Mouse (Mus musculus) mesoderm, embryonic 11.5 days (tissue): Measurements from ENCODE around the gene Itsn1.

ENCODE experiments used
- DNase-seq: peaks from one replicate; pipeline ENCODE4 v3.0.0-alpha.2; 2012; ENCODE audit warnings: low read depth, low spot score

The Itsn1 gene

DNA sequence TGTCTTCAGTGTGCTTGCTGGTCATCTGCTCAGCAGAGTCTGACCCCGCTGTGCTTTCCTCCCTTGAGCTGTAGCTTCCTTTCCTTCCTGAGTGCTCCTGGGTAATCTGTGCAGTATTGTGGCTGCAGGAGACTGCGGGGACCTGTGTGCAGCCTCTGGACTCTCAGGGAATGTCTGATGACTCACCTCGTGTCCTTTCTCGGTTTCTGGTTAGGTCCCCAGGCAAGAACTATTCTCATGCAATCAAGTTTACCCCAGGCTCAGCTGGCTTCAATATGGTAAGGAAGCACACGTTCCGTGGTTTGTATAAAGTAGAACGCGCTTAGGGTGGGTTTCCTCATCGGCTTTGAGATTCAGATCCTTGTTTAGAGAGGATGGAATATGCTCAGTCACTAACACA lies 82.8 kb downstream of the Itsn1 start:
- DNase-seq: no peak

DNA sequence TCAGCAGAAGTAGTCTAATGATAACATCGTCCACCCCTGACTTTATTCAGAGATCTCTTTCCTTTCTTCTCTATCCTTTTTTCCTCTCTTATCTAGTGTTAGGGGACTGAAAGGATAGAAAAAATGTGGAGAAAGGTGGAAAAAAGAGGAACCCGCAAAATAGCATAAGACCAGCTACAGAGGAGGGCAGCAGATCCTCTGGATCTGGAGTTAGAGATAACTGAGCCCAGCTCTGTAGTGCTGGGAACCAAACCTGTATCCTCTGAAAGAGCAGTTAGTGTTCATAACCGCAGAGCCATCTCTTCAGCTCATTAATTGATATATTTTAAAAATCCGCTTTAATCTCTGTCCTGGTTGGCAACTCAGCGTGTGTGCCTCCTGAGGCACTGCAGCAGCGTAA lies 84.5 kb downstream of the Itsn1 start:
- DNase-seq: no peak

DNA sequence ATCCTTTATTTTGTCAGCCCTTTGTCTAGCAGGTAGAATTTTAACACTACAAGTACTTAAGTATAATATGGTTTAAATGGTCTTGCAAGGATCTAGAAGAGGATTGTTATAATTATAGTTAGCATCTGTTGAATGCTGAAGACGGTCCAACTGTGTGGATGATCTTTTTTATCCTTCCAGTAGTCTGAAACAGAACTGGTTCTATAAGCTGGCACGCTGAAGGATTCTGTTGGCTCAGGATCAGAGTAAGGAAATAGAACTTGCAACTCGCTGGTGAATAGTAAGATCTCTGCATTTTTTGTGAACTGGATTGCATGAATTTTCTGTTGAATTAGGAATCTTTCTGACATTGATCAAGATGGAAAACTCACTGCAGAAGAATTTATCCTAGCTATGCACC lies 86.0 kb downstream of the Itsn1 start:
- DNase-seq: no peak

DNA sequence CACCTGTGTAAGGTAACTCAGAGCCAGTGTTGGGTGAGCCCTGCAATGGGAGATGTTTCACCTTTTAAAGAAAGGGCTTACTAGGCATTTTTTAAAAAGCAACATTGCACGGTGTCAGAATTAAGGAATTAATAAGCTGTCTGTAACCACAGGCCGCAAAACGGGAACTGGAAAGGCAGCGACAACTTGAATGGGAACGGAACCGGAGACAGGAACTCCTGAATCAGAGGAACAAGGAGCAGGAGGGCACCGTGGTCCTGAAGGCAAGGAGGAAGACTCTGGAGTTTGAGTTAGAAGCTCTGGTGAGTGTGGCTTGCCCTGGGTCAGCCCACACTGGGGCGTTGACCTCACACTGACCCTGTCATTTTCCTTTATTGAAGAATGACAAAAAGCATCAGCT lies 91.2 kb downstream of the Itsn1 start:
- no peak for DNase-seq

DNA sequence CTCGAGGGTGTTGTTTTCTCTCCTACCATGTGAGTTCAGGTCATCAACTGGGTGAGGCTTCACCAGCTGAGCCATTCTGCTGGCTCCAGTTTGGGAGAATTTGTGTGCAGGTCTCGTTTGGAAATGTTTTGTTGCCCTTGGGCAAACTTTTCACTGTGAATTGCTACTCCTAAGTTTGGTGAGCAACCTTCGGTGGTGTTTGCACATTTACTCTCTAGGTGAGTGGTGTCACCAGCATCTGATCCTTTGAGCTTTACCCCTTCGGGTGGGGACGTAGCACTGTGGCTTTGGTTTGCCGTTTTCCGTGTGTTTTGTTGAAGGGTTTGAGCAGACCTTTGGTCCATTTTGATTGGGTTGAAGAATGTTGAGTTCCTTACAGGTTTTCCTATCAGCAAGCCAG lies 93.2 kb downstream of the Itsn1 start:
- DNase-seq: no peak

DNA sequence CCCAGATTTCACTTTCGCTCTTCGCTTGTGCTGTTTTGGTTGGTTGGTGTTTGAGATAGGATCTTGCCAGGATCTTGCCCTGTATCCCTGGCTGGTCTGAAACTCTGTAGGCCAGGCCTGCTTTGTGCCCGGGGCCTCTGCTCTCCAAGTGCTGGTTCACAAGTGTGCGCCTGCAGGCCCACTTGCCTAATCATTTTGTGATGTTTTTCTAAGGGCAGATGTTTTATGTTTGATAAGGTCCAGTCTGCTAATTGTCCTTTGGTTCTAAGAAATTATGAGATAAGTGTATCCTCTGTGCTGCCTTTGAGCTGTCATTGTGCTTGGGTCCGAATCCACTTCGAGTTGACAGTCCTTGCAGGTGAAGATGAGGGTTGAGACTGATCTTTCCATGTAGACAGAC lies 93.7 kb downstream of the Itsn1 start:
- no peak for DNase-seq

DNA sequence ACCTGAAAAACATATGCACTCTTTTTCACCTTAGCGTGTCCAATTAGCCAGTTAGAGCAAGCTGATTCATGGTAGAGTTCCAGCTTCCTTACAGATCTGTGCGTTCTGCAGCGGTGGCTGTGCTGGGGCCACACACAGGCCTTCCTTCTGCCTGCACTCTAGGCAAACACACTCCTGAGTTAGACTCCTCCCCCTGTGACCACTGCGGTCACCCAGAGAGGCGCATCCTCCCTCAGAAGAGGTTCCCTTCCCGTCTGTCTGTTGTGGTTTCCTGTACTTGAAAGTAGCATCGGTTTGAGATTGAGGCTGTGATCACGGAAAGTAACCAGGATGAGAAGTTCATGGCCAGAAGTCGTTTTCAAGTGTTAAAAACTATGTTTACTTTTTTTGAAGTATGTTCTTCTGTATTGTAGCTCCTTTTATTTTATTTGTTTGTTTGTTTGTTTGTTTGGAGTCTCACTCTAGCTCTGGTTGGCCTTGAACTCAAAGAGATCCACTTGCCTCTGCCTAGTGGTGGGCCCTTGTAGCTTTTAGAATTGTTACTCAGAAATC lies 96.8 kb downstream of the Itsn1 start:
- no peak for DNase-seq

DNA sequence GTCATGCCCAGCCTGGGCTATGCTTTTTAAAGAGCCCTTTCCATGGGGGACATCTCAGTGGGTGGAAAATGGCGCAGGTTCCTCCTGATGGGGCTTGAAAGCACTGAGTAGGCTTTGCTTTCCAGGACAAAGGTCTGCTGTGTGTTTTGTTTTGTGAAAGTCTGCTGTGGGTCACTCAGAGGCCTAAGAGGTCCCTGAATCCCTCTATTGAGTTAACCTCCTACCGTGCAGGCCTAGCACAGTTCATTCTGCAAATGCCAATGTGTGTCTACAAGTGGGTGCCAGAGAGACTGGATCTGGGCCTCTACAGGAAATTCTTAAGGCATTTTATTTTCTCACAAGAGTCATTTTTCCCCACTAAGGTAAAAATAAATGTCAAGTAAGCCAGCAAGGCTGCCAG lies 97.8 kb downstream of the Itsn1 start:
- no peak for DNase-seq

DNA sequence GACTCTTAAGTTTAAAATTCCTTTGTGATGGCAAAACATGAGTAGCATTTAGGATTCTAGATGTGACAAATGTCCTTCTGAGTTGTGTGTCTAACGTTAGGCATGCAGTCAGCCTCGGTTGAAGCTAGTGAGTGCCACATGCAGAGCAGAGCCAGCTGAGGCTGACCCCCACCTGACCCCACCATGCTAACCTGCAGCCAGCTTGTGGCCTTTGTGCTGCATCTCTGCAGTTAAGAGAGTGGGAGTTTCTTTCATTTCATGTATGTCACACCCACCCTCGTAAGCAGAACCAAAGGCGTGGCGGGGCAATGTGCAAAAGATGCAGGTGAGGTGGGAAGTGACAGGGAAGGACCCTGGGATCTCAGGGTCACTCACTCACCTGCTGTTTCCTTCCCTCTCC lies 98.4 kb downstream of the Itsn1 start:
- no peak for DNase-seq

DNA sequence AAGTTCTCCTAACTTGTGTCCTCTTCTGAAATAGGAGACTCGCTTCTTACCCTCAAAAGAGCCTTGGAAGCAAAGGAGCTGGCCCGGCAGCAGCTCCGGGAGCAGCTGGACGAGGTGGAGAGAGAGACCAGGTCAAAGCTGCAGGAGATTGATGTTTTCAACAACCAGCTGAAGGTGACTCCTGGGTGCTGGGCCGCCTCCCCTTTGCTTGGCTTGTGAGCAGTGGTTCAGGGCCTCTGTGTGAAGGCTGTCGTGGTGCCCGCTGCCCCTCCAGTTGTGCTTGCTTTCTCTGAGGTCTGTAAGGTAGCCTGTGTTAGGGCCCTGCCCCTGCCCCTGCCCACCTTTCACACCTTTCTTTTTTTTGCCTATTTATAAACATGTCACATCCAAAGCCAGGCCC lies 99.1 kb downstream of the Itsn1 start:
- DNase-seq: no peak

DNA sequence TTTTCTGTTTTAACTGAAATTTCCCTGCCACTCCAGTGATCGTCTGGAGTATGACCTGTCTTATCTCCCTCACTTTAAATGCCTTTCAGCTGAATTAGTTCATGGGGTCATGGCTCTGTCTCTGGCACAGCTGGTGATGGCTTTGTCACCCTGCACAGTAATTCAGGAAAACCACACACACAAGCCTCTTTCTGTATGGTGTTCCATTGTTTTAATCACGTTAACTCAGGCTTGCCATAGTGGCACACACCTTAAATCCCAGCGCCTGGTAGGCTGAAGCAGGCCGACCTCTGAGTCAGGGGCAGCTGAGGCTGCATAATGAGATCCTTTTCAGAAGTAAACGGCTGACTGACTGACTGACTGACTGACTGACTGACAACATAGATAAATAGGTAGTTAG lies 99.5 kb downstream of the Itsn1 start:
- no peak for DNase-seq

DNA sequence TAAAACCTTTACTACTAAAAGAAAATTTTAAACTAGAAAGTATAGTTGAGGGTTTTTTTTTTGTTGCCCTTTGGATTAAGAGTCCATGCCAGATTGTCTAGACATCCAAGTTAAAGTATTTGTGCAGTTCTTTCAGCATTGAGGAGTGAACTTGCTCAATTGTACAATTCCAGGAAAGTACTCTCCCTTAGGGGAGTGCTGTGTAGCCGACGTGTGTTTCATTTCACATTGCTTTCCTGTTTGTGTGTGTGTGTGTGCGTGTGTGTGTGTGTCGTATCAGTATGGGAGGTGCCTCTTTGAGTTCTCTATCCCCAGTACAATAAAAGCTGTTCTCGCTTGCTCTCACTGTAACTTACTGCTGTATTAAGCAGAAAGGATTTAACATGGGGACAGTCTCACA lies 100.0 kb downstream of the Itsn1 start:
- DNase-seq: no peak

DNA sequence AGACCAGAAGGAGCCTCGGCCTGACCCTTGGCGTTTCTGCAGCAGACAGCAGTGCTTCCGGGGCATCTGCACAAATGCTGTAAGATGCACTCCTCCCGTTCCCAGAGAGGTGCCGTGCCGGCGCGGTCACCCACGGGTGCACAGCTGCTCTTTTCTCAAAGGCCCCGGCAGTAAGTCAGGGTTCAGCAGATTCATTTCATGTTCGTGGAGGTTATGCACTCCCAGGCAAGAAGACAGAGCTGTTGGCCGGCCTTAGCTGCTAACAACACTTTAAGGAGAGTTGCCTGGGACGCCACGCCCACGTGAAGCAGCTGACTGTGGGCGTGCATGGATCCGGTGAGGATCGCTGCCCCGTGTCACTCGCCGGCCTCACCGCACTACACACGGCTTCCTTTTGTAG lies 101.2 kb downstream of the Itsn1 start:
- DNase-seq: no peak

DNA sequence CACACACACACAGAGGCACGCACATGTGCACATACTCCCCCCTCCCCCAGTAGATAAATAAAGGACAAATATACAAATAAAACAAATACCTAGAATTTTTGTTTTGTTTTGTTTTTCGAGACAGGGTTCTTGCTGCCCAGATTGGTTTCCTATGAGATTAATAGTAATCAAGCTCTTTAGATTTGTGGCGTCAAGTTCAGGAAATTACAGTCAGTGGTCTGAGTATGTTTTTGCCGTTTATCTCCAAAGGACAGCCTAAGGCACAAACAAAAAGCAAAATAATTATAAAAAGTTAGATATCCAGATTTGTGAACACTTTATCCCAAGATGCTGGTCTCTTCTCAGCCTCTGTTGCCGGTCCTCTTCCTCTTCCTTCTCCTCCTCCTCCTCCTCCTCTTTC lies 104.0 kb downstream of the Itsn1 start:
- no peak for DNase-seq

DNA sequence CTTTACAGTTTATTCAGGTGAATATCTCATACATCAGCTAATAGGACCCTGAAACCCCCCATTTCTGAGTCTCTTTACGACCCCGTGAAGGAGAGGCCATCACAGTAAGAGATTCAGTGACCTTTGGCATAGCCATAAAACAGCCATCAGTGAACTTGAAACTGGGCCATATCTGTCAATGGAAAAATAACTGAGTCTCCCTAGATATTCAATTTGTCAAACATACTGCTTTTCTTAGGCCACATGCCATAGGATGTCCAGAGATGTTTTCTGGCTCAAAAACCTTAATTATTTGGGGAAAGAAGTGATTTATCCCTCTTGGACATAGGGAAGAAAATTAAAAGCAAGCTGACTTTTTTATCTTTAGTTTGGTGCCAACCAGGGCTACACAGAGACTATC lies 104.5 kb downstream of the Itsn1 start:
- no peak for DNase-seq

DNA sequence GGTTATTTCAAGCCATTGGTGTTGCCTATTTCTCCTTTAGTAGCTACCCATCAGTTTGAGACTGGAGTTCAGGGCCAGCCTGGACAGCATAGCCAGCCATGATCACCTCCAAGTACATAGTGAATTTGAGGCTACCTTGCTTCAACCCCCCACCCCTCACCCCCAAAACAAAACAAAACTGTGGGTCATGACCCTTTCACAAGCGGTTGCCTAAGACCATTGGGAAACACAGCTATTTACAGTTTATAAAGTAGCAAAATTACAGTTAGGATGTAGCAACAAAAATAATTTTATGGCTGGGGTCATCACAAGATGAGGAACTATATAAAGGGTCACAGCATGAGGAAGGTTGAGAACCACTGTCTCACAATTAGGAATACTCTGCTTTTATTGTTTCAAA lies 104.9 kb downstream of the Itsn1 start:
- DNase-seq: no peak

DNA sequence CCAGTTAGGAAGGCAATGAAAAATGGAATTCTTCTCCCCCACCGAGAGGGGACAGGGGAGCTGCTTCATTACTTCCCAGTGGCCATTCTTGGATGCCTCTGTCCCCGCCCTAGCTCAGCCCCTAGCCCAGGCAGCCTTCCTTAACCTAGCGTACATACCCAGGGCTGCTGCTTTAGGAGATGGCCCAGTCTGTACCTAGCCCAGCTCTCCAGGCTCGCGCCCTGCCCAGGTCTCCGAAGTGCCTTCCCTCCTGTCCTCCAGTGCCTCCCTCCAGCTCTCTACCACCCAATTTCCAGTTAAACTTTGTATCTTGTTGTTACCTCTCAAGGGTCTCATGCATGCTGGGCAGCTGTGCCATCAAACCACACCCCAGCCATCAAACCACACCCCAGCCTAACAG lies 106.7 kb downstream of the Itsn1 start:
- DNase-seq: no peak

DNA sequence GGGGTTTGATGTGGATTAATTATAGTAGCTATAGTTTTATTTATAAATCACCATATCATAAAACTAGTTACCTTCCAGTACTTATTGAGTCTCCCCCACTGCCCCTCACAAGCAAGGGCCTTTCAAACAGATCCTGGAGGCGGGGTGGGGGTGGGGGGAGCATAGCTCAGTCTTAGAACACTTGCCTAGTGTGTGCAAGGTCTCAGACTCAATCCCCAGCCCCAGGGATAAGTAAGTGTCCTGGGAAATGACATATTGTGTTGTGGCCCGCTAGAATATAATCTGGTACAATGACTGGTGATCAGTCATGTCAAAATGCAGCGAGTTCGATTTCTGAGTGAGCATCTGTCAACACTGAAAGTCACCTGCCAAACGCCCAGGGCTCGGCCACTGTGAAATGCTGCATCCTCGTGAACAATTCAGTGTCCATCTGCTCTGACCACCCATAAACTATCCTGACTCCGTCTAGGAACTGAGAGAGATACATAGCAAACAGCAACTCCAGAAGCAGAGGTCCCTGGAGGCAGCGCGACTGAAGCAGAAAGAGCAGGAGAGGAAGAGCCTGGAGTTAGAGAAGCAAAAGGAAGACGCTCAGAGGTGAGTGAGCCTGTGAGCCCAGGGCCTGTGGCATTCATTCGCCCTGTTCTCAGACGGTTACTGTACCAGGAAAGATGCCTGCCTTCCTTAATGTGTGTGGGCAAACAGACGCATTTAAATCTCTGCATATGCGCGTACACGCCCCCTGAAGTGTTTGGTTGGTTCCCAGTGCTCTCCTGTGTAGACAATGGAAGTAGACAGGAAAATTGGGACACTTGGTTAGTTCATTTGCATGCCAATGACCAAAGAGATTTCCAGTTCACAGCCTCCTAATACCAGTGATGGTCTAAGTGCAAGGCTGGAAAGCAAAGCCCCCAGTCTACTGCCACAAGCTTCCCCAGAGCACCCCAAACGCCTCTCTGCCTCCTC lies 107.8 kb downstream of the Itsn1 start:
- peak; percentile 44 for DNase-seq

DNA sequence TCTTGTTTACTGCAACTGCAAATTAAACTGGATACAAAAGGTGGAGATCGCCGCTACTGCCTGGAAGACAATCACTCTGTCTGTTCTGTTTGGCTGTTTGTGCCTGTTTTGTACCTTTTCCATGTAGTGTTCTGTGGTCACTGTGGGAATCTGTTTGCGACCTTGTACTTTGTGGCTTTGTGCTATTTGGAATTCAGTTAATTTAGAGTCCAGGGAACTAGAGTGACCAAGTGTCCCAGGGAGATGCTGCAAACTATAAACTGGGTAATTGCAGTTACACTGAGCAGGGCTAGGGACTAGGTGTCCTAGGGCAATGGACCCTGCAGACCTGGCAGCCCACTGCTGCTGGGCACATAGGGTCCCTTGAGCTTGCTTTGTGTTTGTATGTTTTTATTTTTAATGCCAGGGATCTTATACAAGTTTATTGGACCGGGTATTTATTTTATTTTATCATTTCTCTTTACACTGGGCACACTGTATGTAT lies 108.5 kb downstream of the Itsn1 start:
- no peak for DNase-seq

DNA sequence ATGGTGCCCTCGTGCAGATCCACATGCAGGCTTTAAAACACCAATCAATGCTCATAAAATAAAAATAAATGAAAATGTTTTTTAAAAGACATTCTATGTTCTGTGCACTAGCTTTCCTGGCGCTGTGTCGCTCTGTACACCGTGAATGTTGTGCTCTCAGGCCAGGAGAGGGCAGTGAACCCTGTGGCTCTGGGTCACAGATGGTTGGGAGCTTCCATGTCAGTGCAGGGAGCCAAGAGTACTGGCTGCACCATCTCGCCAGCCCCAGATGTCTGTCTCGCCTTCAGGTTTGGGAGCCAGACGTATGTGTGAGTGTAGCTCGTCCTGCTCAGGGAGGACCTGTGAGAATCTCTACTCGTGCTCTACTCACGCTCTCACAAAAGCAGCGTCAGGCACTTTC lies 109.7 kb downstream of the Itsn1 start:
- no peak for DNase-seq

DNA sequence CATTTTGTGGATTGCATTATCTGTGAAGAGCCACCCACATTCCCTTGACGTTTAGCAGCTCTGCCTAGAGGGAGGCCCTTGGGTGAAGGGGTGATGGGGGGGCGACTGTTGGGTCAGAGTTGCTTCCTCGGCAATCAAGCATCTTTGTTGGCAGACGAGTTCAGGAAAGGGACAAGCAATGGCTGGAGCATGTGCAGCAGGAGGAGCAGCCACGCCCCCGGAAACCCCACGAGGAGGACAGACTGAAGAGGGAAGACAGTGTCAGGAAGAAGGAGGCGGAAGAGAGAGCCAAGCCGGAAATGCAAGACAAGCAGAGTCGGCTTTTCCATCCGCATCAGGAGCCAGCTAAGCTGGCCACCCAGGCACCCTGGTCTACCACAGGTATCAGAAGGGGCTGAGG lies 110.4 kb downstream of the Itsn1 start:
- no peak for DNase-seq

DNA sequence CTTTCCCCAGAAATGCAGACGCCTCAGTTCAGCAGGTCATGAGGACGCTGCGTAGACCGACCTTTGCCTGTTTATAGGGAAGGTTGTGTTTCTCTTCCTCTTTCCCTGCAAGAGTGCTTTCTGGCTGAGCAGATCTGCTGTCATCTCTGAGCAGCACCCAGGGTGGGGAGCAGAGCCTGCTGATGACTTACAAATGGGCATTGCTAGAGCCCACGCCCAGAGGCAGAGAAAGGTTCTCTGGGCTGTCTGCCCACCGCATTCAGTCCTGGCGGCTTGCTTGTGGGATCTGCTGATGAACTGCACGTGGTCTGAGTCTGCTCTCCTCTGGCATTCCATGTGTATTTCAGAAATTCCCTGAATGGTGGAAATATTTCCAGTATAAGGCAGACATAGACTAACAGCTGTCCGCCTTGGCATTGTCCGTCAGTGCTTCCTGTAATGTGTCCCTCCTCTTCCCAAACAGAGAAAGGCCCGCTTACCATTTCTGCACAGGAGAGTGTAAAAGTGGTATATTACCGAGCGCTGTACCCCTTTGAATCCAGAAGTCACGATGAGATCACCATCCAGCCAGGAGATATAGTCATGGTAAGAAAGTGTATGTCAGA lies 112.0 kb downstream of the Itsn1 start:
- DNase-seq: no peak
